Mouse (Mus musculus) liver, adult 2 months (tissue): ENCODE data around the gene Pomt1. TPM values are rescaled to one million over a fixed set of nuclear protein-coding genes. Genes with fewer than 3 reads are reported as not detected.

Source experiments
- DNase-seq: peaks from one replicate; pipeline ENCODE4 v3.0.0-alpha.2; 2011; ENCODE audit warnings: low read depth, low spot score; ENCODE audit errors: extremely low read depth
- H3K27ac ChIP-seq: fragments of 200-500 bp; replicated peaks from 2 replicates; pipeline ENCODE4 v1.5.1; 2012; ENCODE audit warnings: low read depth, mild to moderate bottlenecking, control low read depth, inconsistent platforms, low read length; ENCODE audit not compliant: insufficient read depth
- H3K27me3 ChIP-seq: fragments of 200-500 bp; 2 replicates; pipeline ENCODE4 v1.6.1; 2012; ENCODE audit warnings: mild to moderate bottlenecking, moderate library complexity, low read length, inconsistent platforms; ENCODE audit not compliant: control insufficient read depth, insufficient read depth
- H3K36me3 ChIP-seq: fragments of 200-500 bp; 2 replicates; pipeline ENCODE4 v1.6.1; 2012; ENCODE audit warnings: low read length, inconsistent platforms; ENCODE audit not compliant: control insufficient read depth, insufficient read depth
- H3K4me1 ChIP-seq: fragments of 200-500 bp; 2 replicates; pipeline ENCODE4 v1.6.1; 2011; ENCODE audit warnings: low read length; ENCODE audit not compliant: control insufficient read depth, insufficient read depth
- H3K4me3 ChIP-seq: fragments of 200-500 bp; 2 replicates; pipeline ENCODE4 v1.5.1; 2011; ENCODE audit warnings: low read depth, mild to moderate bottlenecking, control low read depth, low read length, moderate library complexity; ENCODE audit not compliant: insufficient read depth
- H3K79me2 ChIP-seq: fragments of 200-500 bp; 2 replicates; pipeline ENCODE4 v1.6.1; 2012; ENCODE audit warnings: inconsistent platforms, mild to moderate bottlenecking, low read length, moderate library complexity; ENCODE audit not compliant: control insufficient read depth, insufficient read depth
- H3K9ac ChIP-seq: fragments of 200-500 bp; 2 replicates; pipeline ENCODE4 v1.6.1; 2012; ENCODE audit warnings: low read depth, mild to moderate bottlenecking, control low read depth, inconsistent platforms, low read length
- CTCF ChIP-seq: fragments of 200-500 bp; IDR thresholded peaks from 2 replicates; pipeline ENCODE4 v1.5.1; 2011; ENCODE audit warnings: low read depth, low read length, control low read depth
- POLR2A ChIP-seq: fragments of 200-500 bp; IDR thresholded peaks from 2 replicates; pipeline ENCODE4 v1.6.1; 2011; ENCODE audit warnings: low read length, control low read depth; ENCODE audit not compliant: insufficient read depth; ENCODE audit errors: extremely low read depth
- WGBS: fragments of 180-500 bp; shearing (Covaris S2); methylation state at CpG from one replicate; pipeline ENCODE4 v1.1.7; 2018; 5-methylcytosine and 5-hydroxymethylcytosine counted together
- polyA plus RNA-seq: library from polyadenylated mRNA; depleted of rRNA; stranded (reverse); fragments of >200 nt; gene quantifications from 2 replicates; pipeline ENCODE4 v1.2.3, GENCODE M21; 2012
- total RNA-seq: library from RNA; depleted of rRNA; stranded (reverse); fragments of >200 nt; gene quantifications from 2 replicates; pipeline ENCODE4 v1.2.3, GENCODE M21; 2014

Pomt1 gene
- total and polyA plus RNA-seq, 2 experiments, result 10.9 to 21.5 TPM

DNA sequence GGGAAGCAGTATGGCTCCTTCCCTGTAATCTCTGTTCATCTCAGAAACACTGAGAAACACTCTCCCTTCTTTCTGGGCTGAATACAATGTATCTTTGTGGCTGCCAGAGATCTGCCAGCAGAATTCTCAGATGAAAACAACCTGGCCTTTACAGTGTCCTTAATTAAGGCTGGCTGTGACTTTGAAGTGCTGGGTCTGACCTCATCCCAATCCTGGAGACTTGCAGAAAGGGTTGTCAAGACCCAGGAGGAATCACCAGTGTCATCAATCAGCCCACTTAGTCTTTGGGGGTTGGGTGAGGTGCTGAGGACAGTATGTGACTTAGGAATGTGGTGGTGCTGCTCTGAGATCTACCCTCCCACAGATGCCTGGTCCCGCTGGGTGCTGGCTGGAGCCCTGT is 17.0 kb downstream of the Pomt1 start:
- Histone ChIP-seq H3K36me3 (no peaks in the 10 kb centered on the region; the same call in 1 of the 2 replicates), H3K27me3 (no peaks in the 10 kb centered on the region)

GRCm38 (mm10) chr2:32254563-32254962 is 18.2 kb downstream of the Pomt1 start:
- no peak overlapping the region for H3K4me3 ChIP-seq
- H3K27ac ChIP-seq, result no peak overlapping the region
- no peaks in the 10 kb centered on the region; the same call in 1 of the 2 replicates for H3K36me3 ChIP-seq
- peaks cover 13% of the 10 kb centered on the region for H3K4me1 ChIP-seq
- TF ChIP-seq CTCF (no peak), POLR2A (no peak)
- peaks cover 2% of the 10 kb centered on the region; the same call in 1 of the 2 replicates for H3K79me2 ChIP-seq
- DNase-seq, result no peak
- WGBS, result 72% methylated on average over 5 of the region's 5 CpGs
- no peaks in the 10 kb centered on the region for H3K27me3 ChIP-seq
- no peak overlapping the region for H3K9ac ChIP-seq

More for the DNA sequence above, 17.0 kb downstream of the Pomt1 start:
- H3K9ac ChIP-seq, result no peak overlapping the region
- H3K79me2 ChIP-seq, result no peaks in the 10 kb centered on the region; the same call in 1 of the 2 replicates
- peaks cover 17% of the 10 kb centered on the region for H3K4me1 ChIP-seq
- 87% methylated on average over 1 of the region's 1 CpGs for WGBS
- TF ChIP-seq POLR2A (no peak), CTCF (no peak)
- no peak for DNase-seq
- no peak overlapping the region for H3K27ac ChIP-seq
- H3K4me3 ChIP-seq, result no peak overlapping the region

- no peak overlapping the region for H3K9ac ChIP-seq
- no peaks in the 10 kb centered on the region for H3K27me3 ChIP-seq
- H3K4me1 ChIP-seq, result peaks cover 13% of the 10 kb centered on the region
- no peak for TF ChIP-seq POLR2A
- no peak for TF ChIP-seq CTCF
- H3K4me3 ChIP-seq, result no peak overlapping the region
- peaks cover 2% of the 10 kb centered on the region; the same call in 1 of the 2 replicates for H3K79me2 ChIP-seq
- no peaks in the 10 kb centered on the region; the same call in 1 of the 2 replicates for H3K36me3 ChIP-seq
- 48% methylated on average over 11 of the region's 11 CpGs for WGBS
- H3K27ac ChIP-seq, result peak overlapping the region; percentile 19
- peak; percentile 82 for DNase-seq
Observed at GRCm38 (mm10) chr2:32256273-32256672, 19.9 kb downstream of the Pomt1 start.

DNA sequence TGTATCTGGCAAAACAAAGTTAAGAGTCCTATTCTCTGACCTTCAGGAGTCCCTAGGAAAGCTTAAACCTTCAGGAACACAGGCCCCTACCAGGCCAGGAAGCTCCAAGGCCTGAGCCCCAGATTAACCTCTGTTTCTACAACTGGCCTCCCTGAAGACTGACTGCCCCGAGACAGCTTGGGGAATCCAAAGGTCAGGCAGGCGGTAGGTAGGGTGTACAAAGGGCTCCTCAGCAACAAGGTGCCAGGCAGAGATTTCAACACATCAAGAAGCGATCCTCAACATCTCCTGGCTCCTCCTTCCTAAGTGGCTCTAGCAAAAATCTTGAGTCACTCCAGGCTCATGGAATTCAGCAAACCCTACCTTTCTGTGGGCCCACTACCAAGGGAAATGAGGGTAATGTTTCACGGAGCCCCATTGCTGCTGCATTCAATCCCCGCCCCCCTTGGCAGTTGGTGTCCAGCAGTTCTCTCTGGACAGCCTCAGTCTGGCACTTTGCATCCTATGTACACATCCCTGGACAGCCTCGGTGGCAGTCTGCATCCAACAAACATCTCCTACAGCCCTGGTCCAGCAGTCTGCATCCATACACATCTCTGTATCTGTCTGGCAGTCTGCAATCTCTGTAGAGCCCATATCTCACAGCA is 22.6 kb downstream of the Pomt1 start:
- Histone ChIP-seq H3K79me2 (peaks cover 2% of the 10 kb centered on the region; the same call in 1 of the 2 replicates), H3K27ac (peak overlapping the region; percentile 67), H3K36me3 (no peaks in the 10 kb centered on the region; the same call in 1 of the 2 replicates), H3K9ac (peak overlapping the region; percentile 85), H3K4me3 (peak overlapping the region; percentile 75), H3K4me1 (peaks cover 6% of the 10 kb centered on the region; the same call in 1 of the 2 replicates), H3K27me3 (no peaks in the 10 kb centered on the region)
- WGBS, result 19% methylated on average over 6 of the region's 6 CpGs
- DNase-seq, result peak; percentile 84
- TF ChIP-seq POLR2A (no peak), CTCF (no peak)

DNA sequence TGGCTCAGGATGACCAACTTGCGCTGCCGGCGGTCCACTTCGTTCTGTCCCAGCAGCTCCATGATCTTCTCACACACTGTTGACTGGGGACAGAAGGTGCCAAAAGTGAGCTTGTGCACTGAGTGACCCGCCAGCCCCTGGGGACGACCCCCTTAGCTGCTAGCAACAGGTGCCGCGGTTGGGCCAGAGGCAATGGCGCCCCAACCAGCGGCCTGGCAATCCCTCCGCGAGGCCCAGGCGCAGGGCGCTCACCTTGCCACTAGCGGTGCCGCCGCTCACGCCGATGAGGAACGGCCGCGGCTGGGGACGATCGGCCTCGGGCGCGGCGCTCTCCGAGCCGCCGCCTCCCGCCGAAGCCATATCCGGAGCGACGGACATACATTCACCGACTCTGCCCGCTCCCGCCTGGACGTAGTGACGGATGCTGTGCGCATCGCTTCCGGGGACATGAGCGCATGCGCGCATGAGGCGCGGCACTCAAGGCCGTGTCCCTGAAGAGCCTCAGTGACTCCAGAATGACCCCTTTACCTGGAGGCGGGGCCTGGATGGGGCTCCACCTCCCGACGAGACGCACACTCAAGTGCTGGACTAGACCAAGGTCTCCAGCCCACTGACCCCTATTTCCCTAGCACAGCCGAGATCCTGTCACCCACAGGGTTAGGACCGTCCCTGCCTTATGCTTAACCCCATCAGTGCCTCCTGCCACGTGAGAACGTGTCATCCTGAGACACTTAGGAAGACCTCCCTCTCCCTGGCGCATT is 23.4 kb downstream of the Pomt1 start, which contains the start of gene Uck1:
Gene Uck1 (minus strand): TSS at position 503 of the 761 bp plus-strand sequence.
- H3K4me3 ChIP-seq, result peak within 1 kb of the TSS; percentile 75
- H3K79me2 ChIP-seq, result peaks cover 2% of the 10 kb centered on the region; the same call in 1 of the 2 replicates
- peak; percentile 72 for TF ChIP-seq POLR2A
- TF ChIP-seq CTCF, result no peak
- peak; percentile 86 for DNase-seq
- H3K27ac ChIP-seq, result peak within 1 kb of the TSS; percentile 59
- H3K4me1 ChIP-seq, result peaks cover 6% of the 10 kb centered on the region; the same call in 1 of the 2 replicates
- no peaks in the 10 kb centered on the region; the same call in 1 of the 2 replicates for H3K36me3 ChIP-seq
- no peaks in the 10 kb centered on the region for H3K27me3 ChIP-seq
- peak within 1 kb of the TSS; percentile 85 for H3K9ac ChIP-seq
- WGBS, result 2% methylated on average over 59 of the region's 59 CpGs
